Mouse (Mus musculus): ENCODE measurements around the gene Gm47996. TPM values are rescaled to one million over a fixed set of nuclear protein-coding genes. Genes with fewer than 3 reads are reported as not detected.
A peak's percentile ranks its signal among the peaks of the same experiment; 100 is the strongest.

Gm47996 gene
- polyA plus RNA-seq, 1 experiment = not detected

GRCm38 (mm10) chr1:151250109-151250508 lies 40.2 kb downstream of the Gm47996 start:
- Histone ChIP-seq H3K4me3 (ENCODE audit: insufficient read depth, low read length) (peak overlapping the region; percentile 65), H3K4me1 (ENCODE audit: control insufficient read depth, insufficient read depth, low read length) (peaks cover 27% of the 10 kb centered on the region), H3K27ac (ENCODE audit: insufficient read depth, low read depth, low read length) (peak overlapping the region; percentile 94)
- TF ChIP-seq CTCF (IDR thresholded peaks at IDR 0.05; ENCODE audit: low read depth, low read length) (no peak), POLR2A (IDR thresholded peaks at IDR 0.05; ENCODE audit: borderline replicate concordance, low read depth, low read length) (no peak)

GRCm38 (mm10) chr1:151250529-151251193 lies 40.7 kb downstream of the Gm47996 start:
- H3K4me3 ChIP-seq (ENCODE audit: insufficient read depth, low read length) = peak overlapping the region; percentile 65
- peaks cover 27% of the 10 kb centered on the region for H3K4me1 ChIP-seq (ENCODE audit: control insufficient read depth, insufficient read depth, low read length)
- H3K27ac ChIP-seq (ENCODE audit: insufficient read depth, low read depth, low read length) = peak overlapping the region; percentile 94
- TF ChIP-seq CTCF (IDR thresholded peaks at IDR 0.05; ENCODE audit: low read depth, low read length) = no peak

GRCm38 (mm10) chr1:151251194-151252010 lies 41.5 kb downstream of the Gm47996 start:
- TF ChIP-seq POLR2A (IDR thresholded peaks at IDR 0.05; ENCODE audit: borderline replicate concordance, low read depth, low read length) (no peak), CTCF (IDR thresholded peaks at IDR 0.05; ENCODE audit: low read depth, low read length) (no peak)
- Histone ChIP-seq H3K27ac (ENCODE audit: insufficient read depth, low read depth, low read length) (peak overlapping the region; percentile 94), H3K4me1 (ENCODE audit: control insufficient read depth, insufficient read depth, low read length) (peaks cover 27% of the 10 kb centered on the region), H3K4me3 (ENCODE audit: insufficient read depth, low read length) (peak overlapping the region; percentile 34)

GRCm38 (mm10) chr1:151255422-151255821 lies 45.5 kb downstream of the Gm47996 start:
- Histone ChIP-seq H3K4me1 (ENCODE audit: control insufficient read depth, insufficient read depth, low read length) (peaks cover 36% of the 10 kb centered on the region), H3K27ac (ENCODE audit: insufficient read depth, low read depth, low read length) (no peak overlapping the region), H3K4me3 (ENCODE audit: insufficient read depth, low read length) (no peak overlapping the region)
- no peak for TF ChIP-seq CTCF (IDR thresholded peaks at IDR 0.05; ENCODE audit: low read depth, low read length)
- TF ChIP-seq POLR2A (IDR thresholded peaks at IDR 0.05; ENCODE audit: borderline replicate concordance, low read depth, low read length) = no peak

- no peak overlapping the region for H3K4me3 ChIP-seq (ENCODE audit: insufficient read depth, low read length)
- H3K4me1 ChIP-seq (ENCODE audit: control insufficient read depth, insufficient read depth, low read length) = peaks cover 17% of the 10 kb centered on the region
- H3K27ac ChIP-seq (ENCODE audit: insufficient read depth, low read depth, low read length) = no peak overlapping the region
- TF ChIP-seq POLR2A (IDR thresholded peaks at IDR 0.05; ENCODE audit: borderline replicate concordance, low read depth, low read length) (no peak), CTCF (IDR thresholded peaks at IDR 0.05; ENCODE audit: low read depth, low read length) (no peak)
These were observed 48.4 kb downstream of the Gm47996 start for GRCm38 (mm10) chr1:151258090-151258954.

GRCm38 (mm10) chr1:151259061-151259460 lies 49.1 kb downstream of the Gm47996 start:
- no peak overlapping the region for H3K4me3 ChIP-seq (ENCODE audit: insufficient read depth, low read length)
- H3K4me1 ChIP-seq (ENCODE audit: control insufficient read depth, insufficient read depth, low read length) = peaks cover 15% of the 10 kb centered on the region
- H3K27ac ChIP-seq (ENCODE audit: insufficient read depth, low read depth, low read length) = no peak overlapping the region
- TF ChIP-seq CTCF (IDR thresholded peaks at IDR 0.05; ENCODE audit: low read depth, low read length) (no peak), POLR2A (IDR thresholded peaks at IDR 0.05; ENCODE audit: borderline replicate concordance, low read depth, low read length) (no peak)

Other genes with a start within 250 kb of the Gm47996 start
- 0.69 TPM in 1 of 2 replicates, not detected in the other for gene Hmcn1, start 216.7 kb upstream of the Gm47996 start, polyA plus RNA-seq (2012; ENCODE audit: insufficient read depth, insufficient read length, missing spikeins)
- not detected in 2 replicates for gene Gm47985, start 27.6 kb upstream of the Gm47996 start, polyA plus RNA-seq (2012; ENCODE audit: insufficient read depth, insufficient read length, missing spikeins)
- not detected in 2 replicates for gene Gm8947, start 17.8 kb upstream of the Gm47996 start, polyA plus RNA-seq (2012; ENCODE audit: insufficient read depth, insufficient read length, missing spikeins)
- gene Gm47995, start 11.7 kb upstream of the Gm47996 start, polyA plus RNA-seq (2012; ENCODE audit: insufficient read depth, insufficient read length, missing spikeins) = not detected in 2 replicates
- gene 3110040M04Rik, start 6.0 kb upstream of the Gm47996 start, polyA plus RNA-seq (2012; ENCODE audit: insufficient read depth, insufficient read length, missing spikeins) = not detected in 2 replicates
- 115 and 122 TPM in 2 replicates for gene Ivns1abp, start 134.3 kb downstream of the Gm47996 start, polyA plus RNA-seq (2012; ENCODE audit: insufficient read depth, insufficient read length, missing spikeins)
- 17.3 and 17.4 TPM in 2 replicates for gene Swt1, start 218.3 kb downstream of the Gm47996 start, polyA plus RNA-seq (2012; ENCODE audit: insufficient read depth, insufficient read length, missing spikeins)
- 41.4 and 42.2 TPM in 2 replicates for gene Trmt1l, start 218.4 kb downstream of the Gm47996 start, polyA plus RNA-seq (2012; ENCODE audit: insufficient read depth, insufficient read length, missing spikeins)

All from bone marrow macrophage, adult 2 months (primary cell).